Mouse (Mus musculus): ENCODE results near the gene Stat1. TPM values are rescaled to one million over a fixed set of nuclear protein-coding genes. Genes with fewer than 3 reads are reported as not detected.

Stat1 gene
- polyA plus RNA-seq (2012; rRNA removed) (5.9 and 8.9 TPM in 2 replicates), polyA plus RNA-seq (2014; fragmentation: Nextera tagmentation; extraction: Ambion mirVana) (14.1 and 18.6 TPM in 2 replicates)

DNA sequence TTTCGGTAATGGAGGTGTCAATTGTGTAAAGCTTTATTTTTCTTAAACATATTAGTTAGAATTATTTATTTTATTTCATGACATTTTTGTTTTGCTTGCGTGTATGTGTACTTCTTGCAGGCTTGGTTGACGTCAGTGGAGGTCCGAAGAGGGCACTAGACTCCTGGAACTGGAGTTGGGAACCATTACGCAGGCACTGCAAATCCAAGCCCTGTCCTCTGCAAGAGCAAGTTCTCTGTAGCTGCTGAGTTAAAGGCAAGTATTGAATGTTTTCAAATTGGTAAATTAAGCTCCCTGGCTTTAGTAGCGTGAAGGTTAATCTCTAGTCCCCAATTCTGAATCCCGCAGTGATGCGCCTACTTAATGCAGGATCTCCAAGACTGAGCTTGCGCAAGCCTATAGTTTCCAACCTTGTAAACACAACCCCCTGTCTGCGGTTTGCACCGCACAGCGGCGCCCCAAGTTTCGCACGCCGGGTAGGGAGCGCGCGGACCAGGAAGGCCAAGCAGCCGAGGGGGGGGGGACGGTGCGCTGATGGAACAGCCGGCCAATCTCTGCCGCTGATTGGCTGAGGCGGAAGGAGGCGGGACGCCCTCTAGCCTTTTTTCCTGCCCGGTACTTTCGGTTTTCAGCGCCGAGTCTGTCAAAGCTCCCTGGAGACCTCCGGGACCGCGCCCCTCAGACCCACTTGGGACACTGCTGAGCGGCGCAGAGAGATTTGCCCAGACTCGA lies at the start of gene Stat1:
Gene Stat1 (plus strand): TSS at position 581 of the 732 bp plus-strand sequence.
- Histone ChIP-seq H3K9me3 (ENCODE audit: control insufficient read depth, low read length) (no peaks in the 10 kb centered on the region), H3K4me3 (ENCODE audit: insufficient read depth in 1 of 2, low read depth in 2 of 2, low read length in 2 of 2) (peak within 1 kb of the TSS; percentile 65 to 89), H3K4me1 (replicated peaks; ENCODE audit: control insufficient read depth in 2 of 2, insufficient read depth in 2 of 2, low read length in 1 of 2) (peaks cover 7 to 14% of the 10 kb centered on the region in 2 experiments; a peak in 3 of 4 replicates), H3K36me3 (replicated peaks; ENCODE audit: control insufficient read depth, insufficient read depth, low read depth) (no peaks in the 10 kb centered on the region; the same call in 1 of the 2 replicates), H3K4me2 (ENCODE audit: low read depth) (peak within 1 kb of the TSS; percentile 87), H3K27me3 (ENCODE audit: control insufficient read depth, insufficient read depth, low read length) (no peaks in the 10 kb centered on the region), H3K9ac (replicated peaks) (peak within 1 kb of the TSS; percentile 60), H3K27ac (peak within 1 kb of the TSS; percentile 6)
- WGBS (ENCODE audit: insufficient replicate concordance), result 4% methylated on average over 37 of the region's 37 CpGs
- ATAC-seq (ENCODE audit: insufficient read depth), result peak; percentile 94
- DNase-seq (ENCODE audit: low read depth in 3 of 3, low spot score in 3 of 3), result peak; percentile 83 to 87 (median 86)
- TF ChIP-seq EP300 (IDR thresholded peaks at IDR 0.05; ENCODE audit: low read depth) (peak; percentile 27; the same call in 1 of the 2 replicates), CTCF (IDR thresholded peaks at IDR 0.05; ENCODE audit: low read depth) (peak; percentile 51)

DNA sequence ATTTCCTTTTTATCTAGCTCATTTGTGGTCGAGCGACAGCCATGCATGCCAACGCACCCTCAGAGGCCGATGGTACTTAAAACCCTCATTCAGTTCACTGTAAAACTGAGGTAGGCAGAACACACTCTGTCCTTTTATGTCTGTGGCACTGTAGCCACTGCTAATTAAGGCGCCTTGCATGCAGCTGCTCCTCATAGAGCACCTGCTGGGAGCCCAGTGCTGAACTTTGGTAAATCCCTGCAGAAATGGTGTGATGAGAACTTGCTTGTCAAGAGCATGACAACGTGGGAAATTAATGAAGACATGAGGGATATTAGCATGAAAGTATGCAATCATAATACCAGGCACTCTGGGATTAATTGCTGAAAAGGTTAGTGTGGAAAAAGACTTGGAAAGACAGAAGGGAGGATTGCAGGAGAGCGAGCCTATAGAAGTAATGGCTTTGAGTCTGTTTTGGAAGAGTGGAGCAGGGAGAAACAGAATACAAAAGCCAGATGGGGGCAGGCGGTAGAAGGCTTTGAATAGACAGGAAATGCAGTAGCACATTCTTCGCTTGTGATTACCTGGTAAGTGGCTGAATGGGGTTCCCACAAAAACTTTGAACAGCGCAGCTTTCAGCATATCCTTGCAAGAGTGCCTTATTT lies 39.4 kb upstream of the Stat1 start:
- Histone ChIP-seq H3K27ac (no peak overlapping the region), H3K4me3 (ENCODE audit: insufficient read depth in 1 of 2, low read depth in 2 of 2, low read length in 2 of 2) (no peak overlapping the region), H3K9ac (replicated peaks) (no peak overlapping the region), H3K36me3 (replicated peaks; ENCODE audit: control insufficient read depth, insufficient read depth, low read depth) (no peaks in the 10 kb centered on the region), H3K9me3 (ENCODE audit: control insufficient read depth, low read length) (no peaks in the 10 kb centered on the region), H3K4me2 (ENCODE audit: low read depth) (no peak overlapping the region), H3K27me3 (ENCODE audit: control insufficient read depth, insufficient read depth, low read length) (no peaks in the 10 kb centered on the region), H3K4me1 (replicated peaks; ENCODE audit: control insufficient read depth in 2 of 2, insufficient read depth in 2 of 2, low read length in 1 of 2) (no peaks in the 10 kb centered on the region)
- ATAC-seq (ENCODE audit: insufficient read depth) (no peak), DNase-seq (ENCODE audit: low read depth in 3 of 3, low spot score in 3 of 3) (no peak)
- no peak for TF ChIP-seq CTCF (IDR thresholded peaks at IDR 0.05; ENCODE audit: low read depth)
- TF ChIP-seq EP300 (IDR thresholded peaks at IDR 0.05; ENCODE audit: low read depth), result no peak
- 66% methylated on average over 10 of the region's 10 CpGs for WGBS (ENCODE audit: insufficient replicate concordance)

DNA sequence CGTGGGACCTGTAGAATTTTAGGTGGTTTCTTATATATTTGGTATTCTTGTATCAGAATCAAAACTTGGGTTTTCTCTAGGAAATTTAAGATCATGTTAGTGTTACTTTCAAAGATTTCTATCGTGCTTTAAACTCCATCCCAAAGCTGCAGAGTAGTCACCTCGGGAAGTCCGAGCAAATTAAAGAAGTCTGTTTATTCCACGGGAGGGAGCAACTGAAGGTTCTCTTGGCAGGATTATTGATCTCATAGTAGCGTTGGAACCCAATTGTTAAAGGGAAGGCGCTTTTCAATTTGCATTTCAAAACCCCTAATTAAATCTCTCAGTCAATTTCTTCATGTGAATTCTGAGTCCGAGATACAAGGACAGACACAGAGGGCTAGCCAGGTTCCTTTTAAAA lies 38.9 kb upstream of the Stat1 start:
- TF ChIP-seq EP300 (IDR thresholded peaks at IDR 0.05; ENCODE audit: low read depth), result no peak
- no peak for TF ChIP-seq CTCF (IDR thresholded peaks at IDR 0.05; ENCODE audit: low read depth)
- Histone ChIP-seq H3K36me3 (replicated peaks; ENCODE audit: control insufficient read depth, insufficient read depth, low read depth) (no peaks in the 10 kb centered on the region), H3K4me3 (ENCODE audit: insufficient read depth in 1 of 2, low read depth in 2 of 2, low read length in 2 of 2) (no peak overlapping the region), H3K9me3 (ENCODE audit: control insufficient read depth, low read length) (no peaks in the 10 kb centered on the region), H3K27me3 (ENCODE audit: control insufficient read depth, insufficient read depth, low read length) (no peaks in the 10 kb centered on the region), H3K27ac (no peak overlapping the region), H3K4me2 (ENCODE audit: low read depth) (no peak overlapping the region), H3K9ac (replicated peaks) (no peak overlapping the region), H3K4me1 (replicated peaks; ENCODE audit: control insufficient read depth in 2 of 2, insufficient read depth in 2 of 2, low read length in 1 of 2) (no peaks in the 10 kb centered on the region)
- DNase-seq (ENCODE audit: low read depth in 3 of 3, low spot score in 3 of 3) (no peak), ATAC-seq (ENCODE audit: insufficient read depth) (no peak)
- WGBS (ENCODE audit: insufficient replicate concordance), result 55% methylated on average over 8 of the region's 8 CpGs

DNA sequence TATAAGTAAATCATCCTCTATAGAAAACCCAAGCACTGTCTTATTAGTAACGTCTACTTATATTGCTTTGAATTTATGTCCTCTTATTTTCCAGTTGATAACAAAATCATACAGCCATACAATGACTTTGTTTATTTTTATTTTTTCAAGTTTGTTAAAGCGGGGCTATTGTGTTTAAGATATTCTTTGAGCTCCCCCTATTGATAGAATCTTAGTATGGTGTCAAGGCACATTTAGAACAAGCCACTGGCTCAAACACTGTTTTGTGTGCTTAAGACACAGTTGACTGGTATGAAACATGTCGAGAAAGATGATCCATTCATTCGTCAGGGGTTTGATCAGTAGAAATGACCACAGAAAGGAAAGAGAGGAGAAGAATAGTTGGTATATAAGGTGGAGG lies 33.0 kb upstream of the Stat1 start:
- no peak overlapping the region for H3K9ac ChIP-seq (replicated peaks)
- H3K27me3 ChIP-seq (ENCODE audit: control insufficient read depth, insufficient read depth, low read length), result no peaks in the 10 kb centered on the region
- H3K4me1 ChIP-seq (replicated peaks; ENCODE audit: control insufficient read depth in 2 of 2, insufficient read depth in 2 of 2, low read length in 1 of 2), result no peaks in the 10 kb centered on the region
- TF ChIP-seq EP300 (IDR thresholded peaks at IDR 0.05; ENCODE audit: low read depth), result no peak
- TF ChIP-seq CTCF (IDR thresholded peaks at IDR 0.05; ENCODE audit: low read depth), result no peak; the same call in 1 of the 2 replicates
- H3K9me3 ChIP-seq (ENCODE audit: control insufficient read depth, low read length), result no peaks in the 10 kb centered on the region
- WGBS (ENCODE audit: insufficient replicate concordance), result 31% methylated on average over 4 of the region's 4 CpGs
- no peak for ATAC-seq (ENCODE audit: insufficient read depth)
- no peak overlapping the region for H3K27ac ChIP-seq
- no peak overlapping the region for H3K4me3 ChIP-seq (ENCODE audit: insufficient read depth in 1 of 2, low read depth in 2 of 2, low read length in 2 of 2)
- no peaks in the 10 kb centered on the region for H3K36me3 ChIP-seq (replicated peaks; ENCODE audit: control insufficient read depth, insufficient read depth, low read depth)
- DNase-seq (ENCODE audit: low read depth in 3 of 3, low spot score in 3 of 3), result no peak
- no peak overlapping the region for H3K4me2 ChIP-seq (ENCODE audit: low read depth)

DNA sequence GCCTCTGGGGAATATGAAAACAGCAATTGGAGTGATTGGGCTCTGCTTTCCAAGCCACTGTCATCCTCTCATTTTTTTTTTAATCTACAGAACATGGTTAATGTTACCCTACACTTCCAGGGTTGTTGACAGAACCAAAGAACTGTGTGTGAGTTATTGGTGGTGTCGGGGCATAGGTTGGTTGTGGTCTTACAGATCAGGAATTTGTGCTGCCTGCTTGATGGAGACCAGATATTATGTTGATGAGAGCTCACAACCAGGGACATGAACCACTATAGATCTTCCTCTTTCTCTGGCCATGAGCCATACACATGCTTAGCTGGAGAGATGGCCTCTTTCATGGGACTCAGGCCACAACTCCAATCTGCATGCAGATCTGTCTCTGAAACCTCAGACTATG lies 32.1 kb upstream of the Stat1 start:
- Histone ChIP-seq H3K9ac (replicated peaks) (no peak overlapping the region), H3K4me1 (replicated peaks; ENCODE audit: control insufficient read depth in 2 of 2, insufficient read depth in 2 of 2, low read length in 1 of 2) (no peaks in the 10 kb centered on the region), H3K4me2 (ENCODE audit: low read depth) (no peak overlapping the region), H3K27ac (no peak overlapping the region), H3K36me3 (replicated peaks; ENCODE audit: control insufficient read depth, insufficient read depth, low read depth) (no peaks in the 10 kb centered on the region), H3K9me3 (ENCODE audit: control insufficient read depth, low read length) (no peaks in the 10 kb centered on the region), H3K27me3 (ENCODE audit: control insufficient read depth, insufficient read depth, low read length) (no peaks in the 10 kb centered on the region), H3K4me3 (ENCODE audit: insufficient read depth in 1 of 2, low read depth in 2 of 2, low read length in 2 of 2) (no peak overlapping the region)
- ATAC-seq (ENCODE audit: insufficient read depth), result no peak
- TF ChIP-seq EP300 (IDR thresholded peaks at IDR 0.05; ENCODE audit: low read depth) (no peak), CTCF (IDR thresholded peaks at IDR 0.05; ENCODE audit: low read depth) (no peak)
- WGBS (ENCODE audit: insufficient replicate concordance), result 51% methylated on average over 1 of the region's 1 CpGs
- DNase-seq (ENCODE audit: low read depth in 3 of 3, low spot score in 3 of 3), result no peak
